Mouse (Mus musculus) brain, embryonic 14.5 days (tissue): Measurements from ENCODE around the gene Nosip. TPM values are rescaled to one million over a fixed set of nuclear protein-coding genes. Genes with fewer than 3 reads are reported as not detected.
A peak's percentile ranks its signal among the peaks of the same experiment; 100 is the strongest.
"Not testable (repeated sequence)": the region's sequence is repeated elsewhere in the genome, so short reads cannot be mapped to it uniquely, and the experiment has no call there.

ENCODE experiments used
- DNase-seq: peaks from one replicate; pipeline ENCODE4 v3.0.0-alpha.2; 2011; ENCODE audit warnings: low read depth
- CTCF ChIP-seq: fragments of 200-500 bp; IDR thresholded peaks from 2 replicates; pipeline ENCODE4 v1.5.1; 2012; ENCODE audit warnings: inconsistent platforms, mild to moderate bottlenecking, moderate library complexity, borderline replicate concordance; ENCODE audit not compliant: insufficient read depth, insufficient read length; ENCODE audit errors: extremely low read depth
- POLR2A ChIP-seq: fragments of 200-500 bp; IDR thresholded peaks from 2 replicates; pipeline ENCODE4 v1.6.1; 2012; ENCODE audit warnings: mild to moderate bottlenecking, inconsistent platforms, borderline replicate concordance; ENCODE audit not compliant: poor library complexity, insufficient read depth, insufficient read length, severe bottlenecking; ENCODE audit errors: extremely low read depth
- polyA plus RNA-seq: library from polyadenylated mRNA; depleted of rRNA; stranded (reverse); fragments of >200 nt; gene quantifications from 2 replicates; pipeline ENCODE4 v1.2.3, GENCODE M21; 2012; rRNA removed

The Nosip gene
- polyA plus RNA-seq, 1 experiment, result 81.9 TPM

DNA sequence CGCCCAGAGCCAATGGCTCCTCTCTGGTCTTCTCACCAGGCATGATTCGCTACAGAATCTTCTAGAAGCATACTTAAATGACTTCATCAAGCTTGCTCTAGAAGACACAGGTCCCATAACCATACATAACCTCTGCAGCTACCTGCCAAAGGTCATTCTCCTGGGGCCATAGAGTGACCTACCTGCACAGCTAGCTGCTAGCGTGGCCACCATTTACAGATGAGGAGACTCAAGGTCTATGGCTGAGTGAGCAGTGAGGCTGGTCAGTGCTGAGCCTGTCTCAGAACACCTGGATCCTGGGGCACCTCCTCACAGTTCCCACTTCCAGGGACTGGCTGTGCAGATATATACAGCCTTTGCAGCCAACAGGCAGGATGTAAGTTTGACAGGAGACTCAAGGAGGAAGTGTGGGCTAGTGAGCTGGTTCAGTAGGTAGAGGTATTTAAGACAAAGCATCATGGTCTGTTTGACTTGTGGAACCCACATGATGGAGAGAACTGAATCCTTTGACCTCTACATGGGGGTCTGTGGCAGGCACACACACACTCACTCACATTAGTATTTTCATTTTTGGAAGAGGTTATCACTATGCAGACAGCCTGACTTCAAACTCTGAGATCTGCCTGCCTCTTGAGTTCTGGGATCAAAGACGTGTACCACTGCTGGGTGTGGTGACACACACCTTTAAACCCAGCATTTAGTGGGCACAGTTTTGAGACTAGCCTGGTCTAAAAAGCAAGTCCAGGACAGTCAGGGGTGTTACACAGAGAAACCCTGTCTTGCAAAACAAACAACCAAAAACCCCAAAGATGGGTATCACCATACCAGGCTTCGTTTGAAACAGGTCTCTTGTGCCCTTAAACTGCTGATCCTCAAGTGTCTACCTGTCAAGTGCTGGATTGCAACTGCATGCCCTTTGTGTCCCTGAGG lies 57.8 kb downstream of the Nosip start:
- TF ChIP-seq POLR2A (no peak), CTCF (no peak)
- no peak for DNase-seq

DNA sequence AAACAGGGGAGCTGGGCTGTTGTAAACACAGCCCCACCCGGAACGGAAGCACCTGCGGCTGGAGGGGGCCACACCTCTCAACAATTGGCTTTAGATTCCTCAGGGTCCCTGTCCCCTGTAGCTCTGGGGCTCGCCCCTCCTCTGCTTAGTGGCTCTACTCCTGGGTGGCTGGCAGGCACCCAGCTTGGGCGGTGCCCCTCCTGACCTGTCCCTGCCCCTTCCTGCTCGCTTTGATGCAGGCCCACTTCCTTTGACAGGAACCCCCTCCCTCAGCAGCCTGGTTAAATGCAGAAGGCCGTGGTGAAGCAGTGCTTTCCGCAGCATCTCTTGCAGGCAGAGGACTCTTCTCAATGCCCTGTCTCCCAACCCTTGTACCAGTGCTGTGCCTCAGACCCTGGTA lies 59.2 kb downstream of the Nosip start:
- no peak for DNase-seq
- TF ChIP-seq CTCF, result no peak
- TF ChIP-seq POLR2A, result no peak

- no peak for TF ChIP-seq CTCF
- TF ChIP-seq POLR2A, result no peak
- DNase-seq, result no peak
Measured at GRCm38 (mm10) chr7:45121966-45122365, 59.7 kb downstream of the Nosip start.

DNA sequence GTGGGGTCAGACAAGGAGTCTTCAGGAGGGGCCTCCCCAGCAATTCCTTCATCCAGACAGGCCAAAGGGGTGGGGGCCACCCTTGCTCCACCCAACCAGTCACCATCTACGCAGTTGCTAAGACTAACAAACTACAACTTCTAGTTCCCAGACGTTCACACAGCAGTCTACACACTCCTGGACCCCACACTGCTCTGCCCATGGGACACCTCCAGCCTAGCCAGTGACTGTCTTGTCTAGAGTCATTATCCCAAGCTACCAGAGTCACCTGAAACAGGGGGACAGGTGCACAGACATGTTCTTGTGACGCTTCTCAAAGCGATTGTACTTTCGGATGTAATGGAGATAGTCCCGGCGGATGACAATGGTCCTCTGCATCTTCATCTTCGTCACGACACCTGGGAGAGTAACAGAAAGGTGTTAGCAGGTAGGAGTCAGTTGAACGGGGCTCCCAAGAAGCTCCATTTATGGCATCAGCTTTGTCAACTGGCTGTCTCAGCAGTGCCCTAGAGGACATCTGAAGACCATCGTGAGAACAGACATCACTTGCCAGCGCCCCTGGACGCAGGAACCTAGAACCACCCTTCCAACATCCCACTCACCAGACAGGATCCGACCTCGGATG lies 60.4 kb downstream of the Nosip start:
- TF ChIP-seq POLR2A (no peak), CTCF (no peak)
- DNase-seq, result no peak

GRCm38 (mm10) chr7:45123186-45123570 lies 60.9 kb downstream of the Nosip start:
- TF ChIP-seq CTCF (no peak), POLR2A (no peak)
- no peak for DNase-seq

- peak; percentile 100 for DNase-seq
- peak; percentile 56; the same call in 1 of the 2 replicates for TF ChIP-seq POLR2A
- TF ChIP-seq CTCF, result no peak
Measured at GRCm38 (mm10) chr7:45124224-45125143, 62.3 kb downstream of the Nosip start, which contains the start of gene Rps11. Gene Rps11, minus strand, starts transcription at chr7:45124439.

GRCm38 (mm10) chr7:45125144-45125600 lies 62.9 kb downstream of the Nosip start:
- no peak for TF ChIP-seq CTCF
- no peak for TF ChIP-seq POLR2A
- peak; percentile 61 for DNase-seq

DNA sequence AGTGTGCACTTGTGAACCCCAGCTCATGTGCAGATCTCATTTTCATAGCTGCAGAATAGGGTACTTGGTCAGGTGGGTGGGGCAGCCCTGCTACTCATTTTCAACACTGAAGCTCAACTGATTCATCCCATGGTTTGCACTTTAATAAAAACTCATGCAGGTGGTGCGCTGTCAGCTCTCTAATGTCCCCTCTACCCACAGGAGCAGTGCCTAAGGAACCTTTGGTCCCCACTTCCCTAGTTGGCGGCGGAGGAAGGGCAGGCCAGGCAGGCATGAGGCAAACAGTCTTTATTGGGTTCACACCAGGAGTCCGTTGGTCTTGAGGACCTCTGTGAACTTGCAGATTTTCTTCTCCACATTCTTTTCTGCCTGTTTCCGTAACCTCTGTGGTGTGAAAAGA lies 63.4 kb downstream of the Nosip start:
- DNase-seq, result not testable (repeated sequence)

DNA sequence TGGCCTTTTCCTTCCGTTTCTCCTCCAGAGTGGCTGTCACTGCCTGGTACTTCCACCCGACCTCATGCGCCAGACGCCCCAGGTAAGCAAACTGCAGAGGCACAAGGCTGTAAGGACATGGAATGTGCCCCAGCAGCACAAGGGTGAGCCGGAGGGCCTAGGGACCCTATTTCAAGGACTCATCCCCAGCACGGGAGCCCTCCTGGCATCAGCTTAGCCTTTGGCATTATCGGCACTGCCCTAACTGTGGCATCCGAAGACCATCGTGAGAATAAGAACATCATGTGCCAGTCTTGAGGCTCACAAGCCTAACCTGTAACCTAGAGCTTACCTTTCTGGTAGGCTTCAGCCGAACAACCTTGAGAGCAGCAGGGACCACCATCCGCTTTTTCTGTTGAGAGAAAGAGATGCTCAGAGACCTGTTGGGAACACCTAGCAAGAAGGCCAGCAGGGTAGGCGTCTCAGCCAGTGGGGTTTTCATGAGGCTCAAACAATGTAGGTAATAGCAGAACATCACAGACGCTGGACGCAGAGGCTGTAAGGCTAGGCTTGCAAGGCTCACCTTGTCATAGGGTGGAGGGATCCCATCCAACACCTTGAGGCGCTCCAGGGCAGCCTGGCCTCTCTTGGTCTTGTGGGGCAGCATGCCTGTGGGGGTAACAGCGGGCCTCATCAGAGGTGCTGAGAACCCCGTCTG lies 64.1 kb downstream of the Nosip start:
- TF ChIP-seq POLR2A (no peak), CTCF (no peak)
- DNase-seq, result no peak

GRCm38 (mm10) chr7:45126844-45127699 lies 64.8 kb downstream of the Nosip start:
- TF ChIP-seq CTCF (peak; percentile 42; the same call in 1 of the 2 replicates), POLR2A (no peak)
- no peak for DNase-seq

Other genes with a start within 250 kb of the Nosip start
- gene Nup62, start 246.3 kb upstream of the Nosip start, polyA plus RNA-seq, result 73.9 and 96.1 TPM in 2 replicates
- 0.42 and 0.59 TPM in 2 replicates for gene Il4i1, start 246.0 kb upstream of the Nosip start, polyA plus RNA-seq
- 24.8 and 36.4 TPM in 2 replicates for gene Atf5, start 245.8 kb upstream of the Nosip start, polyA plus RNA-seq
- gene Akt1s1, start 213.4 kb upstream of the Nosip start, polyA plus RNA-seq, result 141 and 160 TPM in 2 replicates
- 96.8 and 124 TPM in 2 replicates for gene Tbc1d17, start 213.3 kb upstream of the Nosip start, polyA plus RNA-seq
- 33.1 and 42.3 TPM in 2 replicates for gene Pnkp, start 205.3 kb upstream of the Nosip start, polyA plus RNA-seq
- gene Ptov1, start 192.6 kb upstream of the Nosip start, polyA plus RNA-seq, result 927 and 1,026 TPM in 2 replicates
- gene Med25, start 169.7 kb upstream of the Nosip start, polyA plus RNA-seq, result 205 and 206 TPM in 2 replicates
- gene Fuz, start 166.3 kb upstream of the Nosip start, polyA plus RNA-seq, result 29.7 and 47.4 TPM in 2 replicates
- 165 and 185 TPM in 2 replicates for gene Ap2a1, start 132.9 kb upstream of the Nosip start, polyA plus RNA-seq
- gene Tsks, start 119.2 kb upstream of the Nosip start, polyA plus RNA-seq, result 0.04 and 0.05 TPM in 2 replicates
- gene Cpt1c, start 87.6 kb upstream of the Nosip start, polyA plus RNA-seq, result 102 and 135 TPM in 2 replicates
- 824 and 992 TPM in 2 replicates for gene Prmt1, start 75.9 kb upstream of the Nosip start, polyA plus RNA-seq
- 84.4 and 130 TPM in 2 replicates for gene Irf3, start 64.8 kb upstream of the Nosip start, polyA plus RNA-seq
- gene Bcl2l12, start 63.7 kb upstream of the Nosip start, polyA plus RNA-seq, result 20.5 and 33.9 TPM in 2 replicates
- 125 and 147 TPM in 2 replicates for gene Scaf1, start 46.1 kb upstream of the Nosip start, polyA plus RNA-seq
- gene Rras, start 44.5 kb upstream of the Nosip start, polyA plus RNA-seq, result 18.2 and 20.7 TPM in 2 replicates
- 10.5 and 39.1 TPM in 2 replicates for gene Prr12, start 9.5 kb upstream of the Nosip start, polyA plus RNA-seq
- gene Prrg2, start 248 bp downstream of the Nosip start, polyA plus RNA-seq, result 25.0 and 30.6 TPM in 2 replicates
- 68.2 and 101 TPM in 2 replicates for gene Rcn3, start 29.8 kb downstream of the Nosip start, polyA plus RNA-seq
- 11.7 and 17.3 TPM in 2 replicates for gene Fcgrt, start 41.4 kb downstream of the Nosip start, polyA plus RNA-seq
- 421 and 634 TPM in 2 replicates for gene Rps11, start 62.0 kb downstream of the Nosip start, polyA plus RNA-seq
- gene Rpl13a, start 66.3 kb downstream of the Nosip start, polyA plus RNA-seq, result 2,550 and 2,843 TPM in 2 replicates
- gene Gm45713, start 73.8 kb downstream of the Nosip start, polyA plus RNA-seq, result 0.30 and 0.31 TPM in 2 replicates
- 6.2 and 9.0 TPM in 2 replicates for gene Flt3l, start 74.0 kb downstream of the Nosip start, polyA plus RNA-seq
- 130 and 151 TPM in 2 replicates for gene Pih1d1, start 91.9 kb downstream of the Nosip start, polyA plus RNA-seq
- gene Aldh16a1, start 92.2 kb downstream of the Nosip start, polyA plus RNA-seq, result 26.4 and 34.2 TPM in 2 replicates
- gene Slc17a7, start 101.5 kb downstream of the Nosip start, polyA plus RNA-seq, result 6.7 and 25.8 TPM in 2 replicates
- gene Gfy, start 117.1 kb downstream of the Nosip start, polyA plus RNA-seq, result 0.04 and 0.12 TPM in 2 replicates
- gene Pth2, start 118.6 kb downstream of the Nosip start, polyA plus RNA-seq, result 0.25 and 0.30 TPM in 2 replicates
- gene Ccdc155, start 142.5 kb downstream of the Nosip start, polyA plus RNA-seq, result 0.70 and 1.1 TPM in 2 replicates
- 1.4 and 2.1 TPM in 2 replicates for gene Dkkl1, start 149.7 kb downstream of the Nosip start, polyA plus RNA-seq
- gene Tead2, start 153.3 kb downstream of the Nosip start, polyA plus RNA-seq, result 184 and 312 TPM in 2 replicates
- 1.4 and 1.5 TPM in 2 replicates for gene Cd37, start 176.7 kb downstream of the Nosip start, polyA plus RNA-seq
- gene Slc6a16, start 178.7 kb downstream of the Nosip start, polyA plus RNA-seq, result 0.70 and 0.86 TPM in 2 replicates
- gene Slc6a21, start 215.1 kb downstream of the Nosip start, polyA plus RNA-seq, result 0.11 TPM in 1 of 2 replicates, not detected in the other